Mouse (Mus musculus) Patski (cell line): ENCODE data around the gene Sec24d. TPM values are rescaled to one million over a fixed set of nuclear protein-coding genes. Genes with fewer than 3 reads are reported as not detected.
A peak's percentile ranks its signal among the peaks of the same experiment; 100 is the strongest.

Source experiments
- ATAC-seq: fragments of 100-300 bp; one replicate; pipeline ENCODE4 v1.8.0; 2021
- CTCF ChIA-PET: fragments of 350-600 bp; sonication (Branson Sonifier 250); formaldehyde crosslinking; loops from one replicate; lab custom pipeline; 2022; ENCODE audit warnings: inconsistent platforms; lab: Charles Lee
- POLR2A ChIA-PET: fragments of 350-600 bp; sonication (Branson Sonifier 250); formaldehyde crosslinking; loops from one replicate; lab custom pipeline; 2022; ENCODE audit warnings: antibody characterized with exemption, inconsistent platforms; lab: Charles Lee
- DNase-seq: peaks from one replicate; pipeline ENCODE4 v3.0.0-alpha.2; 2011; ENCODE audit warnings: low read depth, low spot score
- H3K27me3 ChIP-seq: fragments of 371-371 bp; one replicate; pipeline ENCODE4 v1.5.1; 2021
- CTCF ChIP-seq: fragments of 100-300 bp; IDR thresholded peaks from one replicate; pipeline ENCODE4 v1.5.1; 2021
- in situ Hi-C: fragments of 300-500 bp; cut with MboI; formaldehyde crosslinking; loops from 3 replicates; pipeline ENCODE4 v1.11.1; 2018; ENCODE audit warnings: low pct_unique_long_range_greater_than_20kb, mixed read lengths
- polyA plus RNA-seq: library from polyadenylated mRNA; unstranded; gene quantifications from one replicate; pipeline ENCODE4 v1.2.3, GENCODE M21; 2021

Sec24d gene
- polyA plus RNA-seq, 1 experiment from 2014 or later = 36.2 TPM

DNA sequence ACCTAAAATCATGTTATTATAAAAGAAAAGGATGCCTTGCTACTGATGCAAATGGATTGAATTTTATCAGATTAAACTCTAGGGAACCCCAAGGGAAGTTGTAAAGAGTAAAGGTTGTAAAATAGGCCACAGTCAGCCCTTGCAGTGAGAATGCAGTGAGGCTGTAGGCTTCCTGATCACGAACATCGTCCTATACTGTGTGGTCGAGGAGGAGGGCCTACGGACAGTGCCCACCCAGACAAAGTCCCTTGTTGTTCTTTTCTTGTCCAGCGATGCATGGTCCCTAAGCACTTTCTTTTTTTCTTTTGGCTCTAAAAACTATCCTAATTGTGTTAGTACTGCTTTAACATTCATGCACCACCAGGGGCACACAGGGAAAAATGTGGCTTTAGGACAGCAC lies 145.9 kb downstream of the Sec24d start:
- in situ Hi-C loops = no loop called here
- ChIA-PET CTCF (no interaction called here), POLR2A (no interaction called here)
- ATAC-seq = no peak
- peaks cover 5% of the 10 kb centered on the region for H3K27me3 ChIP-seq
- TF ChIP-seq CTCF = peak; percentile 25
- no peak for DNase-seq

Other genes starting within 250 kb of the Sec24d start
- gene Myoz2, start 232.4 kb upstream of the Sec24d start, polyA plus RNA-seq = 0.08 TPM
- 0.83 TPM for gene Synpo2, start 31.3 kb upstream of the Sec24d start, polyA plus RNA-seq
- 28.9 TPM for gene Mettl14, start 118.7 kb downstream of the Sec24d start, polyA plus RNA-seq
- 0.06 TPM for gene Prss12, start 179.5 kb downstream of the Sec24d start, polyA plus RNA-seq